Mouse (Mus musculus) stomach, postnatal 0 days (tissue): ENCODE measurements at regions not wholly inside any gene's neighbourhood (a gene's known extent, or its start where the extent isn't known, plus 50 kb on each side); places are given as distances from the start of the nearest gene placed in this dataset.

Source experiments
- ATAC-seq: fragments of 200-750 bp; cut with Nextera tagmentation; 2 replicates; pipeline ENCODE4 v1.8.0; 2017; ENCODE audit not compliant: low FRiP score, low TSS enrichment
- DNase-seq: peaks from one replicate; pipeline ENCODE4 v3.0.0-alpha.2; 2016; ENCODE audit warnings: low spot score
- H3K27ac ChIP-seq: fragments of 300-500 bp; sonication (generic); replicated peaks from 2 replicates; pipeline ENCODE4 v1.5.1; 2014; ENCODE audit warnings: mild to moderate bottlenecking, control low read depth
- H3K27me3 ChIP-seq: fragments of 300-500 bp; sonication (generic); 2 replicates; pipeline ENCODE4 v1.6.1; 2014; ENCODE audit warnings: low read length; ENCODE audit not compliant: control insufficient read depth, insufficient read depth
- H3K36me3 ChIP-seq: fragments of 300-500 bp; sonication (generic); 2 replicates; pipeline ENCODE4 v1.6.1; 2014; ENCODE audit warnings: low read length, mixed read lengths; ENCODE audit not compliant: control insufficient read depth, insufficient read depth
- H3K4me1 ChIP-seq: fragments of 300-500 bp; sonication (generic); replicated peaks from 2 replicates; pipeline ENCODE4 v1.6.1; 2014; ENCODE audit warnings: antibody characterized with exemption; ENCODE audit not compliant: control insufficient read depth, insufficient read depth
- H3K4me2 ChIP-seq: fragments of 300-500 bp; sonication (generic); replicated peaks from 2 replicates; pipeline ENCODE4 v1.6.1; 2014; ENCODE audit warnings: low read depth, mild to moderate bottlenecking, control low read depth, moderate library complexity
- H3K4me3 ChIP-seq: fragments of 300-500 bp; sonication (generic); 2 replicates; pipeline ENCODE4 v1.5.1; 2014; ENCODE audit warnings: low read depth, low read length, control low read depth
- H3K9ac ChIP-seq: fragments of 300-500 bp; sonication (generic); 2 replicates; pipeline ENCODE4 v1.6.1; 2014; ENCODE audit warnings: mild to moderate bottlenecking, low read length, control low read depth, mixed read lengths
- H3K9me3 ChIP-seq: fragments of 300-500 bp; sonication (generic); 2 replicates; pipeline ENCODE4 v1.6.1; 2016; ENCODE audit warnings: low read length; ENCODE audit not compliant: control insufficient read depth
- CTCF ChIP-seq: IDR thresholded peaks from 2 replicates; pipeline ENCODE4 v1.5.1; 2016; ENCODE audit warnings: antibody characterized with exemption, low read depth, mild to moderate bottlenecking, moderate library complexity
- EP300 ChIP-seq: optimal IDR thresholded peaks from 2 replicates; pipeline ENCODE3; 2016; ENCODE audit warnings: antibody characterized with exemption
- WGBS: fragments of 180-500 bp; shearing (Covaris S2); extraction: QIAGEN DNeasy Blood & Tissue Kit; methylation state at CpG from one replicate; pipeline ENCODE4 v1.1.7; 2014; 5-methylcytosine and 5-hydroxymethylcytosine counted together

DNA sequence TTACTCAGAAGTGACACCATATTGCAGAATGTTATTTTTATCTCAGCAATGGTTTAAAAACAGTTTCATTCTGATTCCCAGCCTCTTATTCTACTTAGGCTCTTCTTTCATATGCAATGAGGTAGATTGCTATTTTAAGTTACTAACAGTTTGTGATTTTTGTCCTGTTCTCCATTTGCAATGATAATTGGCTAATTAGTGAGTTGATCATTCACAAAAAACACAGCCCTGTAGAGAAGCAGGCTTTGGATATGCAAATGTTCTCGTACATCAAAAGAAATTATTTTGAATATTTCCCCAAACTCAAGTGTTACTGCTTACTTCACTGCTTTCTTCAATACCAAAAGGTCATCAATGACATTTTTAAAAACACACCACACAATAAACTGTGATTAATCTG is 184.7 kb upstream of the Galnt5 start:
- ATAC-seq: no peak
- H3K9me3 ChIP-seq: no peaks in the 10 kb centered on the region
- H3K4me3 ChIP-seq: no peak overlapping the region
- H3K36me3 ChIP-seq: no peaks in the 10 kb centered on the region
- no peak overlapping the region for H3K27ac ChIP-seq
- TF ChIP-seq EP300: no peak
- no peak for TF ChIP-seq CTCF
- H3K4me2 ChIP-seq: no peak overlapping the region
- 81% methylated on average over 1 of the region's 1 CpGs for WGBS
- H3K27me3 ChIP-seq: no peaks in the 10 kb centered on the region
- DNase-seq: no peak
- H3K9ac ChIP-seq: no peak overlapping the region
- H3K4me1 ChIP-seq: no peaks in the 10 kb centered on the region

GRCm38 (mm10) chr2:57820343-57820742 is 177.3 kb upstream of the Galnt5 start:
- H3K4me2 ChIP-seq: no peak overlapping the region
- H3K27ac ChIP-seq: no peak overlapping the region
- H3K9ac ChIP-seq: no peak overlapping the region
- no peaks in the 10 kb centered on the region for H3K4me1 ChIP-seq
- DNase-seq (no peak), ATAC-seq (no peak)
- no peaks in the 10 kb centered on the region for H3K9me3 ChIP-seq
- no peak for TF ChIP-seq EP300
- no peak for TF ChIP-seq CTCF
- 75% methylated on average over 2 of the region's 2 CpGs for WGBS
- no peak overlapping the region for H3K4me3 ChIP-seq
- no peaks in the 10 kb centered on the region for H3K27me3 ChIP-seq
- no peaks in the 10 kb centered on the region for H3K36me3 ChIP-seq

GRCm38 (mm10) chr2:57820923-57821322 is 176.8 kb upstream of the Galnt5 start:
- H3K36me3 ChIP-seq: no peaks in the 10 kb centered on the region
- no peak overlapping the region for H3K4me2 ChIP-seq
- ATAC-seq (no peak), DNase-seq (no peak)
- no peak overlapping the region for H3K9ac ChIP-seq
- 78% methylated on average over 1 of the region's 1 CpGs for WGBS
- TF ChIP-seq CTCF: no peak
- no peak for TF ChIP-seq EP300
- H3K27ac ChIP-seq: no peak overlapping the region
- no peaks in the 10 kb centered on the region for H3K27me3 ChIP-seq
- H3K4me3 ChIP-seq: no peak overlapping the region
- no peaks in the 10 kb centered on the region for H3K4me1 ChIP-seq
- H3K9me3 ChIP-seq: no peaks in the 10 kb centered on the region

DNA sequence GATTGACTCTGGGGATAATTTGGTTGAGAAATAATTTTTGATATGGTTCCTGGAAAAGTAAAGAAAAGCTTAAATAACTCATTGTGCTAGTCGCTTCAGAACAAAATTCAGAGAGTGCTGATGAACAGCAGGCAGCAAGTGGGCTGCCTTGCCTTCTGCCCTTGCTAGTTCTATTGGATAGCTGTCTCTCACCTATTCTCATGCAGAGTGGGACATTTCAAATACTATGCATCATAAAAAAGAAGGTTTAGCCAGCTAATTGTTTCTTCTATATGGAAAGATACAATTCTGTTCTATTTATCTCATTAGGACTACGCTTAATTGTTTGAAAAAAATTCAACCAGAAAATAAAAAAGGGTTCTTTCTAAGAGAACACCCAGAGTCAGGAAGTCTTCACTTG is 169.4 kb upstream of the Galnt5 start:
- H3K4me3 ChIP-seq: no peak overlapping the region
- H3K4me1 ChIP-seq: no peaks in the 10 kb centered on the region
- H3K27ac ChIP-seq: no peak overlapping the region
- H3K36me3 ChIP-seq: no peaks in the 10 kb centered on the region
- TF ChIP-seq EP300 (no peak), CTCF (no peak)
- no peaks in the 10 kb centered on the region for H3K27me3 ChIP-seq
- DNase-seq (no peak), ATAC-seq (no peak)
- H3K9ac ChIP-seq: no peak overlapping the region
- 79% methylated on average over 2 of the region's 2 CpGs for WGBS
- H3K4me2 ChIP-seq: no peak overlapping the region
- H3K9me3 ChIP-seq: no peaks in the 10 kb centered on the region

- no peak overlapping the region for H3K4me3 ChIP-seq
- H3K9me3 ChIP-seq: no peaks in the 10 kb centered on the region
- no peak overlapping the region for H3K9ac ChIP-seq
- ATAC-seq (no peak), DNase-seq (peak; percentile 48)
- no peak overlapping the region for H3K4me2 ChIP-seq
- H3K27me3 ChIP-seq: no peaks in the 10 kb centered on the region
- 23% methylated on average over 12 of the region's 12 CpGs for WGBS
- no peaks in the 10 kb centered on the region for H3K36me3 ChIP-seq
- H3K4me1 ChIP-seq: no peaks in the 10 kb centered on the region
- no peak overlapping the region for H3K27ac ChIP-seq
- no peak for TF ChIP-seq EP300
- peak; percentile 76 for TF ChIP-seq CTCF
Observed at GRCm38 (mm10) chr2:57832565-57833355, 164.9 kb upstream of the Galnt5 start.

GRCm38 (mm10) chr2:57845135-57845534 is 152.5 kb upstream of the Galnt5 start:
- TF ChIP-seq EP300 (no peak), CTCF (no peak)
- Histone ChIP-seq H3K4me1 (no peaks in the 10 kb centered on the region), H3K36me3 (no peaks in the 10 kb centered on the region), H3K4me3 (no peak overlapping the region), H3K9me3 (no peaks in the 10 kb centered on the region), H3K9ac (no peak overlapping the region), H3K4me2 (no peak overlapping the region), H3K27me3 (no peaks in the 10 kb centered on the region), H3K27ac (no peak overlapping the region)
- DNase-seq (no peak), ATAC-seq (no peak)
- 26% methylated on average over 1 of the region's 1 CpGs for WGBS
